Mouse (Mus musculus): ENCODE results near the gene Dpt.
"Not testable (repeated sequence)": the region's sequence is repeated elsewhere in the genome, so short reads cannot be mapped to it uniquely, and the experiment has no call there.

Gene Dpt

GRCm38 (mm10) chr1:164821307-164821706, 24.9 kb downstream of the Dpt start:
- no peak for DNase-seq (ENCODE audit: low read depth, low spot score)

- no peak for DNase-seq (ENCODE audit: low read depth, low spot score)
Observed at GRCm38 (mm10) chr1:164821821-164822220, 25.4 kb downstream of the Dpt start.

DNA sequence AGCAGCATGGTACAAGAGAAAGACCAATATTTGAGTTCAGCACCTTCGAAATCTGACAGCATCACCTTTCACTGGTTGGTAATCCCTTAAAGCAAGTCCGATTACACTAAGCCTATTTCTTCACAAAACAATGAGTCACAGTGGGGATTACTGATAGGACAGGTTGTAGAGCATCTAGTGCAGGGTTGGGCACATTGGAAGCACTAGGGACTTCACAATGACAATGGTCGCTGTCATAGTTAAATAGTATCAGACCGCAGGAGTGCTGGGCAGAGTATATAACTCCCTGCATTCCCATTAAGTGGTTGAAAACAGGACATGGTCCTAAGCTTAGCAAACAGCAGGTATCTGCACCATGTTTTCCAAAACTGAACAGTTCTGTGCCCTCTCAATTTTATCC, 25.8 kb downstream of the Dpt start:
- no peak for DNase-seq (ENCODE audit: low read depth, low spot score)

- DNase-seq (ENCODE audit: low read depth, low spot score), result no peak
Observed at GRCm38 (mm10) chr1:164824896-164825295, 28.5 kb downstream of the Dpt start.

GRCm38 (mm10) chr1:164829881-164830280, 33.4 kb downstream of the Dpt start:
- DNase-seq (ENCODE audit: low read depth, low spot score), result no peak

- DNase-seq (ENCODE audit: low read depth, low spot score), result no peak
Observed at GRCm38 (mm10) chr1:164832459-164832858, 36.0 kb downstream of the Dpt start.

DNA sequence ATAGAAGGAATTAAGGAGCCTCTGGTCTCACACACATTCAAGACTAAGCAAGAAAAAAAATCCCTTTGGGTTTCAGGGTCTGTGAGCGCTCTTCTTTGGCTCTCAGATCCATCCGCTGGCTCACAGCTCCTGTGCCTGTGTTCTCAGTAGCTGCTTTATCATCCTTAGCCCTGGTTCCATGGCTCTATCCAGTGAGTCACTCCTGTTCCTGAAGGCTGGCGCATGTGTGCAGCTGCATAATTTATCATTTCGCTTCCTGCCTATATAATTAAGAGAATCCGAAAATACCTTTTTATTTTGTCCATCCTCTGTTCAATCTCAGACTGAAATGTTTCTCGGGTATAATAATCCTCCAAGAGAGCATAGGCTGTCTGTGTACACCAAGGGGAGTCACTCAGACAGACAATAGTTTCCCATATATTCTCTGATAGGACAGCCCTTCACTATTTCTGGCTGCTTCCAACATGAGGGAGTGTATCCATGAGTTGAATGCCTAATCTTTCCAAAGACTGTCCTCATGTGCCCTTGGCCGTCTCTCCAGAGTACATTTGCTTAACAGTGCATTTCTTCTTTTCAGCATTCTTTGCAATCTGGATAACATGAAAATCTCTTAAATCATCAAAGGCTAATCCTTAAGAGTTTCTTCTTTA, 52.3 kb downstream of the Dpt start:
- no peak for DNase-seq (ENCODE audit: low read depth, low spot score)

DNA sequence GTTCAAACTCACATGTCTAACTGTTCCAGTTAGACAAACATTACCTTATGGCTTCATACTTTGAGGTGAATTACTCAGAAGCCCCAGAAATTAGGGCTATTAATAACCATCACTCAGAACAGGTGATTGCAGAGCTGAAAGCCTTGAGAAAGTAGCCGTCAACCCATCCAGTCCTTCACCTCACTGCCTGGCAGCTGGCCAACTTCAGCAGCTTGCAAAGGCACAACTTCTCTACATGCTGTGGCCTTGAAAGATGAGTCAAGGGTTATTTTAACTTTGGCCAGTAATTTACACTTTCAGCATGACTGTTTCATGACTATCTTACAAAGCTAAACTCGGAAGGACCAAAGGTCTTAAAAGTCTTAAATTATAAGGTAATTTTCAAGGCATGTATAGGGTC, 59.3 kb downstream of the Dpt start:
- DNase-seq (ENCODE audit: low read depth, low spot score), result not testable (repeated sequence)

DNA sequence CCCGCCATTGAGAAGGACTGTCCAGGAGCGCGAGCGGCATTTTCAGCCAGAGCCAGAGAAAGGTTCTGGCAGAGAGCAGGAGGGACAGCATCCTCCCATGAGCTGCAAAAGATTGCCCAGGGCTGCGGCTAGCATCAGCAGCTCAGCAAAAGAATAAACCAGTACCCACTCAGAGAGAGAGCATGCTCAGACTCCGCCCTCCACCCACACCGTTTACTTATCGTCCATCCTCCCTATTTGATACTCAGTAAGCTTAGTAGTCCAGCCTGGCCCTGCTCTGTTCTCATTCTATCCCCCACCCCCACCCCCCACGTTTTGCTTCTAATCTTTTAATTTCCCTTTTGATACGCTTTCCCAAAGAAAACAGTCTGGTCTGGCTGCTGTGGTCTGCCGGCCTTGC, 63.5 kb downstream of the Dpt start:
- no peak for DNase-seq (ENCODE audit: low read depth, low spot score)

- no peak for DNase-seq (ENCODE audit: low read depth, low spot score)
Observed at GRCm38 (mm10) chr1:164860782-164861181, 64.3 kb downstream of the Dpt start.

DNA sequence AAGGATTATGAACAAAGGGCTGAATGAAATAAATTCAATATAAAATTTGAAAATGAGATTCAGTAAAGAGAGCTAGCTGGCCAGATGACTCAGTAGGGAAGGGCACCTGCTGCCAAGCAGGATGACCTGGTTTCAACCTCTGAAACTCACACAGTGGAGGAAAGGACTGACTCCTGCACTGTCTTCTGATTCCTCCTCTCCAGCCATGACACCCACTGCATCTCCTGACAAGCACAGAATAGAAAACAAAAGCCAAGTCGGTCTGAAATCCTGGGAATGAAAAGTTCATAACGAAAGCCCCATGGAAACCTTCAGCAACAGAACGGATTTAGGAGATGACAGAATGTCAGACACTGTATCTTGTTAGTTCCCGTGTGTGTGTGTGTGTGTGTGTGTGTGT, 65.1 kb downstream of the Dpt start:
- no peak for DNase-seq (ENCODE audit: low read depth, low spot score)

- no peak for DNase-seq (ENCODE audit: low read depth, low spot score)
Observed at GRCm38 (mm10) chr1:164862946-164863883, 66.8 kb downstream of the Dpt start.

GRCm38 (mm10) chr1:164864666-164865065, 68.2 kb downstream of the Dpt start:
- no peak for DNase-seq (ENCODE audit: low read depth, low spot score)

GRCm38 (mm10) chr1:164870694-164871093, 74.2 kb downstream of the Dpt start:
- no peak for DNase-seq (ENCODE audit: low read depth, low spot score)

All from brain, embryonic 18.5 days (tissue).